Mouse (Mus musculus) forebrain, postnatal 0 days (tissue): ENCODE results near the gene Hoxb6. TPM values are rescaled to one million over a fixed set of nuclear protein-coding genes. Genes with fewer than 3 reads are reported as not detected.

Source experiments
- ATAC-seq: fragments of 200-750 bp; cut with Nextera tagmentation; 2 replicates; pipeline ENCODE4 v1.8.0; 2017; ENCODE audit warnings: mild to moderate bottlenecking, moderate library complexity
- DNase-seq: peaks from one replicate; pipeline ENCODE4 v3.0.0-alpha.2; 2015
- H3K27ac ChIP-seq: fragments of 300-500 bp; sonication (generic); 2 replicates; pipeline ENCODE4 v1.5.1; 2014; ENCODE audit warnings: low read depth, mild to moderate bottlenecking, antibody characterized with exemption, low read length, moderate library complexity, mixed read lengths
- H3K27me3 ChIP-seq: fragments of 300-500 bp; sonication (generic); 2 replicates; pipeline ENCODE4 v1.6.1; 2014; ENCODE audit warnings: mild to moderate bottlenecking, low read length, mixed read lengths; ENCODE audit not compliant: insufficient read depth
- H3K36me3 ChIP-seq: fragments of 300-500 bp; sonication (generic); 2 replicates; pipeline ENCODE4 v1.6.1; 2014; ENCODE audit warnings: mild to moderate bottlenecking, moderate library complexity; ENCODE audit not compliant: insufficient read depth
- H3K4me1 ChIP-seq: fragments of 300-500 bp; sonication (generic); 2 replicates; pipeline ENCODE4 v1.6.1; 2014; ENCODE audit warnings: antibody characterized with exemption; ENCODE audit not compliant: insufficient read depth
- H3K4me2 ChIP-seq: fragments of 300-500 bp; sonication (generic); 2 replicates; pipeline ENCODE4 v1.6.1; 2014; ENCODE audit warnings: low read depth, mild to moderate bottlenecking, moderate library complexity
- H3K4me3 ChIP-seq: fragments of 300-500 bp; sonication (generic); 2 replicates; pipeline ENCODE4 v1.5.1; 2014; ENCODE audit warnings: low read depth, low read length, mixed read lengths
- H3K9ac ChIP-seq: fragments of 300-500 bp; sonication (generic); 2 replicates; pipeline ENCODE4 v1.6.1; 2014; ENCODE audit warnings: mild to moderate bottlenecking
- H3K9me3 ChIP-seq: fragments of 300-500 bp; sonication (generic); 2 replicates; pipeline ENCODE4 v1.6.1; 2016; ENCODE audit warnings: low read length
- CTCF ChIP-seq: sonication (generic); IDR thresholded peaks from 2 replicates; pipeline ENCODE4 v1.5.1; 2016; ENCODE audit warnings: antibody characterized with exemption, control low read depth, low read depth
- WGBS: fragments of 180-500 bp; shearing (Covaris S2); extraction: QIAGEN DNeasy Blood & Tissue Kit; methylation state at CpG from one replicate; pipeline ENCODE4 v1.1.7; 2014; 5-methylcytosine and 5-hydroxymethylcytosine counted together
- polyA plus RNA-seq: library from polyadenylated mRNA; unstranded; fragments of >200 nt; fragmentation: Nextera tagmentation; extraction: Ambion mirVana; gene quantifications from 2 replicates; pipeline ENCODE4 v1.2.1, GENCODE M21; 2015
- total RNA-seq: library from RNA; depleted of rRNA; stranded (reverse); fragments of >200 nt; gene quantifications from 2 replicates; pipeline ENCODE4 v1.2.3, GENCODE M21; 2014

Hoxb6 gene
- total and polyA plus RNA-seq, 2 experiments from 2014 or later, result not detected

DNA sequence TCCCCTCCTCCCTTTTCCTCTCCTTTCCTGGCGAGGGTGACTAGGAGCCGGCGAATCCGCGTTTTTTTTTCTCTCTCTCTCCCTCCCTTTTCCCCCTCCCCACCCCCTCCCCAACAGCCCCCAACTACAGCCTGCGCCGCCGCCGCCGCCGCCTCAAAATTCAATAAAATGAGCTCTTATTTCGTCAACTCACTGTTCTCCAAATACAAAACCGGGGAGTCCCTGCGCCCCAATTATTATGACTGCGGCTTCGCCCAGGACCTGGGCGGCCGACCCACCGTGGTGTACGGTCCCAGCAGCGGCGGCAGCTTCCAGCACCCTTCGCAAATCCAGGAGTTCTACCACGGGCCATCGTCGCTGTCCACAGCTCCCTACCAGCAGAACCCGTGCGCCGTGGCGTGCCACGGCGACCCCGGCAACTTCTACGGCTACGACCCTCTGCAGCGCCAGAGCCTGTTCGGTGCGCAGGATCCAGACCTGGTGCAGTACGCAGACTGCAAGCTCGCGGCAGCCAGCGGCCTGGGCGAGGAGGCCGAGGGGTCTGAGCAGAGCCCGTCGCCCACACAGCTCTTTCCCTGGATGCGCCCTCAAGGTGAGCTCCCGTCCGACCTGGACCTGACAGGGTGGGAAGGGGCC is 9.4 kb upstream of the Hoxb6 start:
- TF ChIP-seq CTCF, result no peak
- Histone ChIP-seq H3K27ac (no peak overlapping the region), H3K9ac (no peak overlapping the region), H3K4me1 (no peaks in the 10 kb centered on the region), H3K27me3 (peaks cover 97% of the 10 kb centered on the region), H3K4me3 (no peak overlapping the region), H3K9me3 (no peaks in the 10 kb centered on the region), H3K36me3 (no peaks in the 10 kb centered on the region), H3K4me2 (no peak overlapping the region)
- ATAC-seq (no peak), DNase-seq (no peak)
- WGBS, result 2% methylated on average over 49 of the region's 49 CpGs

DNA sequence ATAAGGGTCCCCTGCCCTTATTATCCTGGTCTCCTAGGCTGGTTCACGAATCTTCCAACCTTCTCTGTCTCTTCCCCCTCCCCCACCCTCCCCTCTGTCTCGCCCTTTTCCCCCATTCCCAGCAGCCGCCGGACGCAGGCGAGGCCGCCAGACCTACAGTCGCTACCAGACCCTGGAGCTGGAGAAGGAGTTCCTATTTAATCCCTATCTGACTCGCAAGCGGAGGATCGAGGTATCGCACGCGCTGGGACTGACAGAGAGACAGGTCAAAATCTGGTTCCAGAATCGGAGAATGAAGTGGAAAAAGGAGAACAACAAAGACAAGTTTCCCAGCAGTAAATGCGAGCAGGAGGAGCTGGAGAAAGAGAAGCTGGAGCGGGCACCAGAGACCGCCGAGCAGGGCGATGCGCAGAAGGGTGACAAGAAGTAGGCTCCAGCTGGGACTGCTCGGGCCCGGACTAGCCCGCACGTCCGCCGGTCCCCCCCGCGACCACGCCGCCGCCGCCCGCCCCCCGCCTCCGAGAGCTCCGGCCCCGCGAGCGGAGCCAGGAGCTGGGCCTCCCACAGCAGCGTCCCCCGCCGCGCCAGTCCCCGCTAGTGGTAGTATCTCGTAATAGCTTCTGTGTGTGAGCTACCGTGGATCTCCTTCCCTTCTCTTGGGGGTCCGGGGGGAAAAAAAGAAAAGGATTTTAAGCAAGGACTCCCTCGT is 8.1 kb upstream of the Hoxb6 start:
- H3K27ac ChIP-seq, result no peak overlapping the region
- no peaks in the 10 kb centered on the region for H3K36me3 ChIP-seq
- DNase-seq (peak; percentile 51), ATAC-seq (no peak; the same call in 1 of the 2 replicates)
- no peak overlapping the region for H3K9ac ChIP-seq
- no peaks in the 10 kb centered on the region for H3K4me1 ChIP-seq
- no peaks in the 10 kb centered on the region for H3K9me3 ChIP-seq
- WGBS, result 2% methylated on average over 48 of the region's 49 CpGs
- TF ChIP-seq CTCF, result peak; percentile 43
- no peak overlapping the region for H3K4me3 ChIP-seq
- H3K27me3 ChIP-seq, result peaks cover 97% of the 10 kb centered on the region
- H3K4me2 ChIP-seq, result peak overlapping the region; percentile 44

GRCm38 (mm10) chr11:96284774-96285734 is 7.2 kb upstream of the Hoxb6 start:
- H3K9ac ChIP-seq, result no peak overlapping the region
- H3K36me3 ChIP-seq, result no peaks in the 10 kb centered on the region
- no peak overlapping the region for H3K4me3 ChIP-seq
- TF ChIP-seq CTCF, result no peak
- H3K9me3 ChIP-seq, result no peaks in the 10 kb centered on the region
- H3K27ac ChIP-seq, result no peak overlapping the region
- DNase-seq (no peak), ATAC-seq (no peak)
- 2% methylated on average over 33 of the region's 37 CpGs for WGBS
- H3K4me2 ChIP-seq, result no peak overlapping the region
- H3K27me3 ChIP-seq, result peaks cover 97% of the 10 kb centered on the region
- no peaks in the 10 kb centered on the region for H3K4me1 ChIP-seq

DNA sequence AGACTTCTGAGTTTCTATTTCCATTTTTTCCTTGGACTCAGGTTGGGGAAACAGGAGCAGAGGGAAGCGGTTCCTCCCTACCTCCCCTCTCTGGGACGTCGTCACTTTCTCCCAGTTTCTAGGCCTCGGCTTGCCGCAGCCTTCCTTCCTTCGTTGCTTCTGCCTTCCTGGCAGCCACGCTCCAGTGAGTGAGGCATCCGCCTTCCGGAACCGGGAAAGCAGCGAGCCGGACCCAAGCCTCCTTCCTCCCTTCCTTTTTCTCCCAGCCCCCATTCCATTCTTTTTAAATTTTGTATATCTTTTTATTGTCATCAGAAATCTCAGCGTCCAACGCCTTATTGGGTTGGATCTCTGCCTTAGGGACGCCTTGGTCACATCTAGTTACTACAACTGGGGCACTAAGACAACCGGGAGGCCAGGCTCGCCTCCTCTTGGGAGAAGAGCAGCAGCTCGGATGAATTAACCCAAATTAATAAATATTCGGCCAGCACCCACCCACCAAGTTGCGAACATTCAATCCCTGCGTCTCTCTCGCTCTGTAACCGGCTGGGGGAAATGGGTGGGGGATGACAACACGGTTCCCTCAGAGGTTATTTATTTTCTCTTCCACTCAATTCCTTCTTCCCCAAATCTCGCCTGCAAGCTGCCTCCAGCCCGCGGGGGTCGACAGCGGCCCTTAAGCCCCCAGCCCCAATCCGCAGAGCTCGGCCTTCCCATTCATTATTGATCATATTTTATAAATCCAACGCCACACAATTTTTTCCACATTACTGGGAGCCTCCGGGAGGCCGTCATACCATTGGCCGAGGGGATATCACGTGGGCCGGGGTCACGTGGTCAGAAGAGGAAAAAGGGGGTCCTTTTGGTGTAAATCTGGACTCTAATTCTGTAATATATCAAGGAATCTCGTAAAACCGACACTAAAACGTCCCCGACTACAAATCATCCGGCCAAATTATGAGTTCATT is 6.2 kb upstream of the Hoxb6 start, which contains the start of gene Hoxb7:
Gene Hoxb7, plus strand, starts transcription at position 853 of the 968 bp plus-strand sequence.
- Histone ChIP-seq H3K27me3 (peaks cover 96% of the 10 kb centered on the region), H3K9ac (no peak within 1 kb of the TSS), H3K4me1 (no peaks in the 10 kb centered on the region), H3K4me3 (no peak within 1 kb of the TSS), H3K9me3 (no peaks in the 10 kb centered on the region), H3K4me2 (no peak within 1 kb of the TSS), H3K36me3 (no peaks in the 10 kb centered on the region), H3K27ac (no peak within 1 kb of the TSS)
- no peak for TF ChIP-seq CTCF
- WGBS, result 2% methylated on average over 43 of the region's 43 CpGs
- ATAC-seq (no peak), DNase-seq (peak; percentile 21)

GRCm38 (mm10) chr11:96286739-96287385 is 5.4 kb upstream of the Hoxb6 start:
- H3K9me3 ChIP-seq, result no peaks in the 10 kb centered on the region
- no peaks in the 10 kb centered on the region for H3K4me1 ChIP-seq
- 4% methylated on average over 55 of the region's 55 CpGs for WGBS
- H3K27me3 ChIP-seq, result peaks cover 93% of the 10 kb centered on the region
- ATAC-seq (no peak), DNase-seq (no peak)
- H3K27ac ChIP-seq, result no peak overlapping the region
- H3K9ac ChIP-seq, result no peak overlapping the region
- H3K36me3 ChIP-seq, result no peaks in the 10 kb centered on the region
- no peak for TF ChIP-seq CTCF
- H3K4me2 ChIP-seq, result no peak overlapping the region
- no peak overlapping the region for H3K4me3 ChIP-seq
